Mouse (Mus musculus): ENCODE measurements around the gene Gtf2h4. TPM values are rescaled to one million over a fixed set of nuclear protein-coding genes. Genes with fewer than 3 reads are reported as not detected.

Gene Gtf2h4
- polyA plus RNA-seq, 1 experiment from 2014 or later = 20.8 TPM

- Histone ChIP-seq H3K36me3 (ENCODE audit: control insufficient read depth, insufficient read depth, low read length) (peaks cover 17% of the 10 kb centered on the region), H3K9ac (ENCODE audit: low read length) (no peak overlapping the region), H3K9me3 (ENCODE audit: control insufficient read depth, low read length) (no peaks in the 10 kb centered on the region), H3K4me3 (ENCODE audit: low read depth, low read length) (no peak overlapping the region), H3K4me1 (replicated peaks; ENCODE audit: control insufficient read depth, insufficient read depth) (peaks cover 5% of the 10 kb centered on the region; the same call in 1 of the 2 replicates), H3K4me2 (replicated peaks; ENCODE audit: low read depth) (peak overlapping the region; percentile 67; the same call in 1 of the 2 replicates), H3K27me3 (ENCODE audit: control insufficient read depth, insufficient read depth, low read length) (no peaks in the 10 kb centered on the region), H3K27ac (replicated peaks) (no peak overlapping the region)
- ATAC-seq (ENCODE audit: low FRiP score, low TSS enrichment) (no peak), DNase-seq (ENCODE audit: low spot score) (no peak)
- TF ChIP-seq EP300 (optimal IDR thresholded peaks at IDR 0.05) (no peak), CTCF (IDR thresholded peaks at IDR 0.05; ENCODE audit: low read depth) (no peak)
- 10% methylated on average over 6 of the region's 6 CpGs for WGBS
Measured at GRCm38 (mm10) chr17:35696691-35697090, 23.2 kb upstream of the Gtf2h4 start.

- Histone ChIP-seq H3K4me3 (ENCODE audit: low read depth, low read length) (no peak overlapping the region), H3K27ac (replicated peaks) (no peak overlapping the region), H3K9me3 (ENCODE audit: control insufficient read depth, low read length) (no peaks in the 10 kb centered on the region), H3K4me1 (replicated peaks; ENCODE audit: control insufficient read depth, insufficient read depth) (peaks cover 5% of the 10 kb centered on the region; the same call in 1 of the 2 replicates), H3K36me3 (ENCODE audit: control insufficient read depth, insufficient read depth, low read length) (peaks cover 30% of the 10 kb centered on the region), H3K4me2 (replicated peaks; ENCODE audit: low read depth) (no peak overlapping the region), H3K27me3 (ENCODE audit: control insufficient read depth, insufficient read depth, low read length) (no peaks in the 10 kb centered on the region), H3K9ac (ENCODE audit: low read length) (no peak overlapping the region)
- ATAC-seq (ENCODE audit: low FRiP score, low TSS enrichment) (no peak), DNase-seq (ENCODE audit: low spot score) (peak; percentile 82)
- WGBS = 86% methylated on average over 2 of the region's 2 CpGs
- TF ChIP-seq CTCF (IDR thresholded peaks at IDR 0.05; ENCODE audit: low read depth) (peak; percentile 75), EP300 (optimal IDR thresholded peaks at IDR 0.05) (no peak)
Measured at GRCm38 (mm10) chr17:35695289-35695688, 21.8 kb upstream of the Gtf2h4 start.

GRCm38 (mm10) chr17:35693906-35694305 is 20.4 kb upstream of the Gtf2h4 start:
- WGBS = 86% methylated on average over 5 of the region's 5 CpGs
- peaks cover 38% of the 10 kb centered on the region for H3K36me3 ChIP-seq (ENCODE audit: control insufficient read depth, insufficient read depth, low read length)

GRCm38 (mm10) chr17:35692368-35692767 is 18.8 kb upstream of the Gtf2h4 start:
- Histone ChIP-seq H3K4me1 (replicated peaks; ENCODE audit: control insufficient read depth, insufficient read depth) (no peaks in the 10 kb centered on the region; the same call in 1 of the 2 replicates), H3K4me3 (ENCODE audit: low read depth, low read length) (no peak overlapping the region), H3K27me3 (ENCODE audit: control insufficient read depth, insufficient read depth, low read length) (no peaks in the 10 kb centered on the region), H3K36me3 (ENCODE audit: control insufficient read depth, insufficient read depth, low read length) (peaks cover 48% of the 10 kb centered on the region), H3K27ac (replicated peaks) (no peak overlapping the region), H3K9me3 (ENCODE audit: control insufficient read depth, low read length) (no peaks in the 10 kb centered on the region), H3K9ac (ENCODE audit: low read length) (no peak overlapping the region), H3K4me2 (replicated peaks; ENCODE audit: low read depth) (no peak overlapping the region)
- no peak for ATAC-seq (ENCODE audit: low FRiP score, low TSS enrichment)
- no peak for TF ChIP-seq CTCF (IDR thresholded peaks at IDR 0.05; ENCODE audit: low read depth)
- TF ChIP-seq EP300 (optimal IDR thresholded peaks at IDR 0.05) = no peak
- 77% methylated on average over 4 of the region's 4 CpGs for WGBS
- no peak for DNase-seq (ENCODE audit: low spot score)

More at GRCm38 (mm10) chr17:35693906-35694305, 20.4 kb upstream of the Gtf2h4 start:
- Histone ChIP-seq H3K9ac (ENCODE audit: low read length) (no peak overlapping the region), H3K27me3 (ENCODE audit: control insufficient read depth, insufficient read depth, low read length) (no peaks in the 10 kb centered on the region), H3K9me3 (ENCODE audit: control insufficient read depth, low read length) (no peaks in the 10 kb centered on the region), H3K4me1 (replicated peaks; ENCODE audit: control insufficient read depth, insufficient read depth) (peaks cover 5% of the 10 kb centered on the region; the same call in 1 of the 2 replicates), H3K4me3 (ENCODE audit: low read depth, low read length) (no peak overlapping the region), H3K4me2 (replicated peaks; ENCODE audit: low read depth) (no peak overlapping the region), H3K27ac (replicated peaks) (no peak overlapping the region)
- no peak for DNase-seq (ENCODE audit: low spot score)
- TF ChIP-seq EP300 (optimal IDR thresholded peaks at IDR 0.05) (no peak), CTCF (IDR thresholded peaks at IDR 0.05; ENCODE audit: low read depth) (no peak)
- no peak for ATAC-seq (ENCODE audit: low FRiP score, low TSS enrichment)

GRCm38 (mm10) chr17:35691811-35692210 is 18.3 kb upstream of the Gtf2h4 start:
- H3K4me1 ChIP-seq (replicated peaks; ENCODE audit: control insufficient read depth, insufficient read depth) = no peaks in the 10 kb centered on the region

GRCm38 (mm10) chr17:35689936-35690645 is 16.6 kb upstream of the Gtf2h4 start:
- Histone ChIP-seq H3K27ac (replicated peaks) (no peak overlapping the region), H3K9me3 (ENCODE audit: control insufficient read depth, low read length) (no peaks in the 10 kb centered on the region), H3K9ac (ENCODE audit: low read length) (no peak overlapping the region), H3K27me3 (ENCODE audit: control insufficient read depth, insufficient read depth, low read length) (no peaks in the 10 kb centered on the region), H3K4me2 (replicated peaks; ENCODE audit: low read depth) (no peak overlapping the region), H3K36me3 (ENCODE audit: control insufficient read depth, insufficient read depth, low read length) (peaks cover 66% of the 10 kb centered on the region), H3K4me1 (replicated peaks; ENCODE audit: control insufficient read depth, insufficient read depth) (no peaks in the 10 kb centered on the region), H3K4me3 (ENCODE audit: low read depth, low read length) (no peak overlapping the region)
- DNase-seq (ENCODE audit: low spot score) (no peak), ATAC-seq (ENCODE audit: low FRiP score, low TSS enrichment) (no peak)
- TF ChIP-seq EP300 (optimal IDR thresholded peaks at IDR 0.05) = no peak
- TF ChIP-seq CTCF (IDR thresholded peaks at IDR 0.05; ENCODE audit: low read depth) = no peak
- 88% methylated on average over 18 of the region's 18 CpGs for WGBS

More at GRCm38 (mm10) chr17:35691811-35692210, 18.3 kb upstream of the Gtf2h4 start:
- 65% methylated on average over 4 of the region's 4 CpGs for WGBS
- Histone ChIP-seq H3K27me3 (ENCODE audit: control insufficient read depth, insufficient read depth, low read length) (no peaks in the 10 kb centered on the region), H3K4me2 (replicated peaks; ENCODE audit: low read depth) (no peak overlapping the region), H3K36me3 (ENCODE audit: control insufficient read depth, insufficient read depth, low read length) (peaks cover 54% of the 10 kb centered on the region), H3K4me3 (ENCODE audit: low read depth, low read length) (no peak overlapping the region), H3K27ac (replicated peaks) (no peak overlapping the region), H3K9ac (ENCODE audit: low read length) (no peak overlapping the region), H3K9me3 (ENCODE audit: control insufficient read depth, low read length) (no peaks in the 10 kb centered on the region)
- ATAC-seq (ENCODE audit: low FRiP score, low TSS enrichment) (no peak), DNase-seq (ENCODE audit: low spot score) (no peak)
- TF ChIP-seq EP300 (optimal IDR thresholded peaks at IDR 0.05) (no peak), CTCF (IDR thresholded peaks at IDR 0.05; ENCODE audit: low read depth) (no peak)

All from stomach, postnatal 0 days (tissue).